Mouse (Mus musculus) T-helper 2 cell (primary cell): ENCODE results near the gene Pigr.

Experiments used
- in situ Hi-C: fragments of 300-600 bp; cut with MboI, MseI; formaldehyde crosslinking; loops from one replicate; pipeline ENCODE4 v1.15.1; 2025; ENCODE audit warnings: high pct_unique_total_duplicates

The Pigr gene

GRCm38 (mm10) chr1:130877889-130878614 lies 51.6 kb downstream of the Pigr start:
- in situ Hi-C loops = no loop called here

DNA sequence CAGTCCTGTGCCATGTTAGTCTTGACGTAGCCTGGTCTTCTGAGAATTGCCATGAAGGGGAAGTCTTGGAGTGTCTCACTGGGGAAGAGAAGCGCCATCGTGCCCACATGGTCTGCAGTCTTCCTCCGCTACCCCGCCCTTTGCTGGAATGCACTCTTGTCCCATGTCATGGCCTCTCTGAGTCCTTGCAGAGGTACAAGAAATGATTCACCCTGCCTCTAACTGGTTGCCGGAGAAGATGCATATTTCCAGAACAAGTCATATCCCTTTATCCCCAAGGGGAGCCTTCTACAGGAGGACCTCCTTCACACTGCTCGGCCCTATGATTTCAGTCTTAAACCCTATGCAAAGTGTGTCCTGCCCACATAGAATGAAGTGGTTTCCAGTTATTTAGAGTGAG lies 53.4 kb downstream of the Pigr start:
- in situ Hi-C loops = loop anchor here (5.0 kb wide), 1 partner anchor 92 kb away; no protein-coding TSS in a partner anchor

GRCm38 (mm10) chr1:130883146-130883545 lies 56.7 kb downstream of the Pigr start:
- in situ Hi-C loops = loop anchor here (5.0 kb wide), 1 partner anchor 89 kb away; no protein-coding TSS in a partner anchor

DNA sequence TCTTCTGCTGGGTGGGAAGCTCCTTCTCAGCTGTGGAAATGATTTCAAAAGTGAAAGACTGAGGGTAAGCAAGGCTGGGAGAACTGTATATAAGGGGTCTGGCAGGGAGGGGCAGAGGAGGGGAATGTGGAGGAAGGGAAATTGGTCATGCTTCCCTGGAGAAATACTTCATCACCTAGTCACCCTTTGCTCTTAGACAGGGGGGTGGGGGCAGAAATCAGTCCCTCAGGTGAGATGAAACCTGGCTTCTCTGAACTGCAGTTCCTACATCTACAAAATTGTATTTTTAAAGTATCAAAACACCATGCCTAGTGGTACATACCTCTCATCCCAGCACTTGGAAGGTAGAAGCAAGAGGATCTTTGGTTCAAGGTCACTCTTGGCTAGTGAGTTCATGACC lies 60.9 kb downstream of the Pigr start, which contains the start of gene Il24:
Il24 (minus strand) TSS at position 101 of the 400 bp plus-strand sequence.
- in situ Hi-C loops = no loop called here

DNA sequence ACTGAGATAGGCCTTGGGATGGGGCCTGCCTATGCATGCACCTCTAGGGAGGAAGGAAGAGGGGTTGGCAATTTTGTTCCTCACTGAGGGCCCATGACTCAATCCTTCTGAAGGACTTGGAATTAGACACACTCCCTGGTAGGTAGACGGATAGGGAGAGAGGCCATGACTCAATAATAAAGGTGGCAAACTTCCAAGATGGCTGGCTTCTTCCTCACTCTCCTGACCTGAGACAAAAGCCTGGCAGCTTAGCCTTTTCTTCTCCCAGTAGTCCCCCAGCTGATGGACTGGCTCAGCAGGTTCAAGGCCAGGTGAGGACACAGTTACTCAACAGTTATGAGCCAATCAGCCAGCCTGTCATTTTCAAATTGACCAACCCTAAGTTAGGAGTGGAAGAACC lies 66.0 kb downstream of the Pigr start:
- in situ Hi-C loops = loop anchor here (10.0 kb wide), 1 partner anchor 1968 kb away; no protein-coding TSS in a partner anchor

- in situ Hi-C loops = loop anchor here (10.0 kb wide), 1 partner anchor 1969 kb away; no protein-coding TSS in a partner anchor
Measured at GRCm38 (mm10) chr1:130893329-130894040, 67.0 kb downstream of the Pigr start.

DNA sequence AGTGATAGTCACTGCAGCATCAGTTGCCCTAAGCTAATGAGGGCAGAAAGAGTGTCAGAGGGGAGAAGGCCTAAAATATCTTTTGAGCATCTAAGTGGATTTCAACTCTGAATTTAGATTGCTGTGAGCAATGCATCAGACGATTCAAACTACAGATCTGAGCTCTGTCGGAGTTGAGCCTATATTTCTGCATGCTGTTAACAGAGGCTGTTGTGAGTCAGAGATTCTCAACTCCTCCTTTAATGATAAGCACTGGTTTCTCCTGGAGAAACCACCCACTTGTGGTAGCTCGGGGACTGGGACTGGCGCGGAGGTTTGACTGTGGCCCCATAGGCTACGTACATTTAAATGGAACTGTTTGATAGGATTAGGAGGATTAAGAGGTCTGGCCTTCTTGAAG lies 68.0 kb downstream of the Pigr start:
- in situ Hi-C loops = loop anchor here (10.0 kb wide), 1 partner anchor 1970 kb away; no protein-coding TSS in a partner anchor
